Mouse (Mus musculus) right cerebral cortex, postnatal 36 days (tissue): ENCODE measurements around the gene Raf1.

Experiments
- DNase-seq, 2 experiments: peaks; one replicate each; pipeline ENCODE4 v3.0.0; 2022; ENCODE audit warnings: low spot score in 2 of 2, mixed read lengths in 1 of 2

Gene Raf1

DNA sequence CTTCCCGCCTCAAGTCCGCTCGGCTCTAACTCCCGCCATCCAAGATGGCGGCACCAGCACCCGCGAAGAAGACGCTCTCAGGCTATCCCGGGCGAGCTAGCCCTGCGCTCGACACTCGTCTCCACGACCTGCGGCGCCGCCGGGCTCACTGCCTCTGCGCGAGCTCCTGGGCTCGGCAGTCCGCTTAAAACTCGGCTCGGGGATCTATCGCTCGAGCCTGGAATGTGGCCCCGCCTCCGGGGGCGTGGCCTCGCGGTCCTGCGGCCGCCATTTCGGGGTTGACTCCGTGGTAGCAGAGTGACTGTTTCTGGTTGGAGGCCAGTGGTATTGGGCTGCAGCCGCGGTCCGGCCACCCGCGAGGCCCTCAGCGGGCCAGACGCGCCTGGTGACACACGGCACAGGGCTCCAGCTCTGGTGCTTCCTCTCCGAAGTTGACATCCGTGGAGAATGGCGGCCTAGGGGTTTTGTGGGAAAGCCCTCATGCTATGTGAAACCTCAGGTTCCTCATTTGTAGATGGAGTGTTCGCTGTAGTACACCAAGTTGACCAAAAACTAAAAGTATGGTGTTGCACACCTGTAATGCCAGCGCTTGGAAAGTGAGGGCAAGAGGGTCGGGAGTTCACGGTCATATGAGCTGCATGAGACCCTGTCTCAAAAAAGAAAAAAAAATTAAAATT lies at the start of gene Raf1:
Raf1 (minus strand) TSS at position 184 of the 677 bp plus-strand sequence.
- peak; percentile 97 to 98 for DNase-seq

DNA sequence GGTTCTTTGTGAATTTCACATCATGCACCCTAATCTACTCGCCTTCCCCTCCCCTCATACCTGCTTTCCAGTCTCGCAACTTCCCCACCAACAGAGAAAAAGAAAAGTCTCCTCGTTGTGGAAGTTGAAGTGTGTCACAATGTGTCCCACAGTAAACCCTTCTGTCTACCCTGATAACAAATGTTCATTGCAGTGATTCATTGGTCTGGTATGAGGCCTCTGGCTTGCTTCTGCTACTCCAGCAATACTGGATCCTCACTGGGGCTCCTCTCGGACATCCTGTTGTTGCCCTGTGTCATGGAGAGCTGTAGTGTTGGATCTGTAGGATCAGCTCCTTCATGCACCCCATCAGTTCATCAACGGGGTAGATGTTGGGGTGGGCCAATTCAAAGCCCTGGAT lies 45.8 kb upstream of the Raf1 start:
- no peak for DNase-seq

DNA sequence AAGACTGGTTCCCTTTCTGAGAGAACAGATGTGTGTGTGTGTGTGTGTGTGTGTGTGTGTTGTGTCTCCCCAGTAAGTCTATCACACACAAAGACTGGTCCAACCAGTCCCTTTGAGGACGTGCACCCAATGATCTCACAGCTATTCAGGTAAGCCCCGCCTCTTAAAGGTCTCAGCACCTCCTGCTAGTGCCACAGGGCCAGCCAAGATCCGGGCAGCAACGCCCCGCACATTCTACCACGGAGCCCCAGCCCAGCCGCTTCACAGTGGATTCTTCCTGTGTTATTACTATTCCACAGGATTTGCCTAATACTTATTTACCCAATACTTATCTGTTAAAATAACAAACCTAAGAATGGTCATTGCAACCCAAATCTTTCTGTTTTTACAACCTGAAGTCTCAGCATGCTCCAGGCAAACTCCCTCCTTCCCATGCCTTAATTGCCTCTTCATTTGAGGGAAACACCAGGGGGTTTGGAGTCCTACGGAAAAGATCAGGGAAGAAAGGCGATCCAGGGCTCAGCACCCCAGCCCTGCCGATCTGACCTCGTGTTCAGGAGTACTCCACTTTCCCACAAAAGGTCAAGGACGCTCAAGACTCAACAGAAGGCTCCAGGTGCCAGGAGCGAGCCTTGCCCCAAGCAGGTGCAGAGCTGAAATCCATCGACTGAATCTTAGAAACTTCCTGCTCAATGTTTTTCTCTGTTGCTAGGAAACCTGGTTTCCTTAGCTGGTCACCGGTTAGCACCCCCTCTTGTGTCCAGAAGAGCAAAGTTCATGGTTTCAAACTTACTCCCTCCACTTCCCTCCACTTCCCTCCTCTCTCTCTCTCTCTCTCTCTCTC lies 41.5 kb upstream of the Raf1 start:
- DNase-seq: no peak

DNA sequence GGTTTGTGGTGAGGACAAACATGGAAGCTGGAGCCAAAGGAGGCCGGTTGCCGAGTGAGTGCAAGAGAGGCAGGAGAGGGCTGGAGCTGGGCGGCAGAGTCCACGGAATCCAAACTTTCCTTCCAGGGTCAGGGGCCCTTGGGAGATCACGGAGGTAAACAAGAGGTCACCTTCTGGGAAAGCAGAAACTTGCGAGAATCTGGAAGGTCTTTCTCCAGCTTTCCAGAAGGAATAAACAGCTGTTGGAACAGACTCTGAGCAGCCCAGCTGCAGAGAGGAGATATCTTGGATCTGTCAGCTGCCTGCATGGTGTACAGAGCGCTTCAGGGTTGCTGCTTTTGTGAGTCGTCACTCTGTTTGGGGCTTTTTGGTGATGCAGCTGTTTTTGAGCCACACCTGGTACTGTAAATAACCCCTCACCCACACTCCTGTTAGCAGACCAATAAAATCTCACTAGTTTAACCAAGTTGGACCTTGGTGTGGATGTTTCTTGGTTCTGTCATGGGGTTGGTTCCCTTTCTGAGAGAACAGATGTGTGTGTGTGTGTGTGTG lies 40.7 kb upstream of the Raf1 start:
- DNase-seq: no peak

DNA sequence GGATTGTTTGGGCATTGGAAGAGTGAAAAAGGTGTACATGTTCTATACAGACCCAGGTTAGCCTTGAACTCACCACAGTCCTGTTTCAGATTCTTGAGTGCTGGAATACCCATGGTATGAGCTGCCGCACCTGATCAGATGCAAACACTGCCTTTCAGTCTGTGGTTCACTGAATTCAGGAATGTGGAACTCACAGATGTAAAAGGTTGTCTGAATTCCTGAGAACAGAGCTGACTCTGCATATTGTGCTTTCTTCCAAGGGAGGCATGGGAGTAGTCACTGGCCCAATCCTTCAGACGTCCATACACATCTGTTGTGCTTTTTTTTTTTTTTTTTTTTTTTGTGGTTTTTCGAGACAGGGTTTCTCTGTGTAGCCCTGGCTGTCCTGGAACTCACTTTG lies 34.8 kb upstream of the Raf1 start:
- no peak for DNase-seq

DNA sequence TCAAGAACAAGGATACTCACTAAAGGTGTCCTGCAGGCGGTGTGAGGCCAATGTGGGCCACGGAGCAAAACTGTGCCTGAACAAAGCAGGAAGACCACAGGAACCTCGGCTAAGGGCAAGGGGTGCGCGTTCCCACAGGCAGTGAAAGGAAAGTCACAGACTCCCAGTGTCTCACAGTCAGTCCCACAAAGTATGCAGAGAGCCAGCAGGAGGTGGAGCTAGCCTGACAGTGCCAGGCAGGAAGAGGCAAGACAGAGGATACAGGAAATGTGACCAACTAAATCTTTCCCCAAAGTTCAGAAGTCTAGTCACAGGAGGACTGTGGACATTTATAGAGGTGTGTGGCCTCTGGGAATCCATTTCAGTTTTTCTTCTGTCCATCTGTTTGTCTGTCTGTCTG lies 26.5 kb upstream of the Raf1 start:
- DNase-seq: no peak

DNA sequence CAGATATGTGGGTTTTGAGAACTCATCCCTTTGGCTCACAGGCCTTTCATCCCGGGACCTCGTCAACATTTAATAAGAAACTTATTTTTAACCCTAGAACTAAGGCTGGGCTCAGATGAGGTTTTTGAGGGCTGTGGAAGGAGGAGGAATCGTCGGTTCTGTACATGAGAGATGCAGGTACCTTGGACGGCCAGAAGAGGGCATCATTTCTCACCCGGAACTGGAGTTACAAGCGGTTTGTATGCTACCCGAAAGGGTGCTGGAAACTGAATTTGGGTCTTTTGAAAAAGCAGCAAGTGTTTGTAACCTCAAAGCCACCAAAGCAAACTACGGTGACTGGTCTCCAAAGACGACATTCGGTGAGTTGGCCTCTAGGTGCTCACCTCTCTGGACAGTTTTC lies 24.9 kb upstream of the Raf1 start:
- DNase-seq: no peak

DNA sequence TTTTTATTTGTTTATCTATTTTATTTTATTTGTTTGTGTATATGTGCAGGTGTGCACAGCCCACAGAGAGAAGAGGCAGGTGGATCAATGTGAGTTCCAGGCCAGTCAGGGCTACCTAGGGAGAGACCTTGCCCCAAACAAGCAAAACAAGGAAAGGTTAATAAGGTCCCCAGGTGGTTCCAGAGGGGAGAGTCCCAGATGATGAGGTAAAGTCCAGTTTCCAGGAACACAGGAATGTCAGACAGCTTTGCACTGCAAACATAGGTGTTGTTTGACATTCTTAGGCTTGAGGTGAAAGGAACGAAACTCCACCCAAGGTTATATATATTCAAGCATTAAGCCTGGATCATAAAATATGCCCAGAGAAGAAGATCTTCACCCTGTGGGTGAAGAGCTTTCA lies 24.3 kb upstream of the Raf1 start:
- DNase-seq: no peak

DNA sequence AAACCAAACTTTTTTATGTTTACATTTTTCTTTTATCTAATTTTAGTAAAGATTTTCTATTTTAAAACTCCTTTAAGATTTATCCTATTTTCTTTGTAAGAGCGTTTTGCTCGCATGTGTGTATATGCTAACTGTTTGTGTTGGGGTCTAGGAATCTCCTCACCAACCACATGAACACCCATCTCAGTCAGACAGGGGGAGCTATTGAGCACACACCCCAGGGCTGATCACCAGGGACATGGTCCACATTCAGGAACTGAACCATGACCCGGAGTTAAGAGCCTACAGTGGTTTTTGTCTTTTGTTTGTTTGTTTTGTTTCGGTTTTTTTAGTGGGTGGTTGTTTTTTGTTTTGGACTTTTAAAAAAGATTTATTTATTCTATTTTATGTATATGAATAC lies 22.3 kb upstream of the Raf1 start:
- no peak for DNase-seq

DNA sequence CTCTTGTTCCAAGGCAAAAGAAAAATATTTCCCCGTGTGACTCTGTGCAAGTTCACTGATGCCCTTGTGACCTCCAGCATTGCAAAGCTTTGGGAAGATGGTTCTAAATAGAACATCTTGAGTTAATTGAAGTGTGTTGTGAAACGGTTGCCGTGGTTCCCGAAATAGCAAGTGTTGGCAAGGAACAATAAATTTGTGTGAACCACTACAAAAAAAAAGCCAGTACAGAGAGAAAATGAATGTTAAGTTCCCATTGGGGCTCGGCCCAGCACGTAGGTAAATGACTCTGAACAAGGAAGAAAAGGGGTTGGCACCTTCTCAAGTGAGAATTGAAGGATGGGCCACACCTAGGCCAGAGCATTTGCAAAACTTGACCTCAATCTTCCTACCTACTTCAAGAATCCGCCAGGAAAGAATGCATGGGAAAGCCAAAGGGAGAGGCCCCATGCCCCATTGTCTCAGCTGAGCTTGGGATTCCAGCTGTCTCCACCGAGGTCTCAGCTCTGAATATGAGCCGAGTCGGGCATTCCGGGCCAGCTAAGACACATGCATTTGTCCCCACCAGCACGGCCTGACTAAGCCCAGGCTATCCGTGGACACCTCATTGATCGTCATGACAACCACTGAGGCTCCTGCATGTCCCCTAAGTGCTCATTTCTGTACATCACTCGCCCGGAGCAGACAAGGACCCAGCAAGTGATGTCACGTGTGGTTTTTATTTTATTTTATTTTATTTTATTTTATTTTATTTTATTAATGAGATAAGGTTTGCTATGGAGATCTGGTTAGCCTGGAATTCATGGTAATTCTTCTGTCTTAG lies 21.5 kb upstream of the Raf1 start:
- DNase-seq: no peak

DNA sequence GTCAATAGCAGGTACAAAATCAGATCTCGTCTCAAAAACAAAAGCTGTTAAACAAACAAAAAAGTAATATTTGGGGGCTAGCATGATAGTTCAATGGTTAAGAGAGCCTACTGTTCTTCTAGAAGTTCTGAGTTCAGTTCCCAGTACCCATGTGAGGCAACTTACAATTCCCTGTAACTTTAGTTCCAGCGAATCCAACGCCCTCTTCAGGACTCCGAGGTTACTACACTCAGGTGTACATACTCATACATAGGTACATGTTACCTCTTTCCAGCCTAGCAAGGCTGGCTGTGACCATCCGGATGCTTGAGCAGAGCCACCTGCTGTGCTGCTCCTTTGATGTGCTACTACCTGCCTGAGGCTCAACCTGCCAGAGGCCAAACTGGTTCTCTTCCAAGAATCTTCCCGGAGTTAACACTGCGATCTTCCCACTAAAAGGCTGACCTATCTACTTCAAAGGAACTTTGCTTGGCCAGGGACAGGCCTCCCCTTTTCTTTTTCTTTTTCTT lies 20.3 kb upstream of the Raf1 start:
- no peak for DNase-seq

DNA sequence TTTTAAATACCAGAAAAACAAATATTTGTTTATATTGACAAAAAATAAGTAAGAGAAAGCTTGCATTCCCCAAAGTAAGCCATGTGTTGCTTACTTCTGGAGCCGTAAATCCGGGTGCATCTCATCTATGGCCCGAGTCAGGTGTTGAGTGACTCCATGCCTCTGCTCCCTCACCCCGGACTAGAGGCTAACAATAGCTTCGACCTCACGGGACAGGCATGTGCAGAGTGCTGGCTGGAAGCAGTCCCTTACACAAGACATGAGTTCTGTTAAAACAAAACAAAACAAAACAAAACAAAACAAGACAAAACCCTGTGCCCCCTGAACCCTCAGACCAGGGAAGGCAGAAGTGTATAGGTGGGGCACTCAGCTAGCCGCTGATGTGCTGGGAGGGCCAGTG lies 18.7 kb upstream of the Raf1 start:
- no peak for DNase-seq

DNA sequence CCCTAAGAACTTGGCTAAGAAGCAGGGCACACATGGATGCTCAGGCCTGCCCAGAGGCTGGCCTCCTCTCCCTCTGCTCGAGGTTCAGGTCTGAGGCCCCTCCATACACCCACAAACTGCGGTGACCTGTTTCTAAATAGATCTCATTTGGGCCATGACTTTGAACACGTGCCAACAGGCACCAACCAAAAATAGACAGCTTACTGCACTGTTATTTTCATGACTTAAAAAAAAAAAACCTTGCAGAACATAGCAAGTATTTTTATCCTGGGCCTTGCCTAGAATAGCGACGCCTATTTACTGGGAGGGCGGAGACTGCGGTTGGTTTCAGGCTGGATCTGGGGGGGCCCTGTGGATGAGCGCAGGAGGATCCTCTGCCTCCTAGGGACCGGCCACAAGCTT lies 18.0 kb upstream of the Raf1 start:
- peak; percentile 20 to 54 for DNase-seq

DNA sequence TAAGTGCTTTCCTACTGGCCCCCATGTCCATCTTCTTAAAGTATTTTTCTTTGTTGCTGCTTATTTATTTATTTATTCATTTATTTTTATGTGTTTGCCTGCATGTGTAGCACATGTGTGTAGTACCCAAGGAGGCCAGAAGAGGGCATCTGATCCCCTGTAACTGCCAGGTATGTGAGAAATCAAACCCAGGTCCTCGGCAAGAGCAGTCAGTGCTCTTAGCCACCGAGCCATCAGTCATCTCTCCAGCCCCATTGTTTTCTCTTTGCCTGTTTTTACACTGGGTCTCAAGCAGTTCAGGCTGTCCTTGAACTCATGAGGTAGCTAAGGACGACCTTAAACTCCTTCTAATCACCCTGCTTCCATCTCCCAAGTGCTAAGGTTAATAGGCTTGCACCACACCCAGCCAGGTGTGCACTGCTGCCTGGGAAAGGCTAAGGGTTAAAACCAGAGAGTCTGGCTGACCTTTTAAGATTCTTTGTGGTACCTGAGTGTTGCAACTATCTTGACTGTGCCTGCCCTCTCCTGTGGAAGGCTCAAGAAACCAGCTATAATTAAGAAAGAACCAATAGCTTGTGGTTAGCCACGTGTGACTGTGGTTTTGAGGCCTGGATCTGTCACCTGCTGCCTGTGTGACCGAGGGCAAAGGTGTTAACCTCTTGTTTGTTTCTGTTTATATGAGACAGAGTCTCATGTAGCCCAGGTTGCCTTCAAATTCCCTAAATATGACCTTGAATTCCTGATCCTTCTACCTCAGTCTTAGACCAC lies 16.7 kb upstream of the Raf1 start:
- no peak for DNase-seq

DNA sequence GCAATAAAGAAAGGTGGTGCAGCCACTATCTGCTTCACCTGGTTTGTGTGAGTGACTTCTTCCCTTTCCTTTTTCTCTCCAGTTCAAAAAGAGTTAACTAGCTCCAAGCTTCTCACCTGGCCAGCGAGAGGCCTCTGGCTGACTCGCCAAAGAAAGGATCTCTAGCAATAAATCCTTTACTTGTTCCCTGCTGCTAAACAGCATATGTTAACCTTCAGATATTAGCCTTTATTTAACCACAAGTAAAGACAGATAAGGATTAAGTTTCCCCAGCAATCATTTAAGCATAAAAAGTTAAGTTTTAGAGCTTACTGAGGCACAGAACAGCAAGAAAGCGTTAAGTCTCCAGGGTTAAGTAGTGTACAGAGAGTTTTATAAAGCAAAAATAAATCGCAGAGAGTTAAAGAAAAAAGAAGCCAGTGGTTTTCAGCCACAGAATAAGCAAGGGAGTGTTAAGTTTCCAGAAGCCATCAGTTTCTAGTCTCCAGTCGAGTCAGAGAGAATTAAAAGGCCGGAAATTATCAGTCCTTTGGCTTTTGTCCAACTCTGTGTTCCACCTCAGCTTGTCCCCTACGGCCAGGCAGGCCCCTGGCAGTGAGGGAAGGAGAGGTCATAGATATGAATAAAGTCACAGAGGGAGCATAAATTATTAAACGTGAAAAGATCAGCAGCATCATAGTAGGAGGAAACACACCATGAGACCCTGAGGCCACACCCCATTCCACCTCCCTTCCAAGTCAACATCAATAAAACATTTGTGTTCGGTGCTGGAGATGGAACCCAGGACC lies 15.9 kb upstream of the Raf1 start:
- DNase-seq: no peak

DNA sequence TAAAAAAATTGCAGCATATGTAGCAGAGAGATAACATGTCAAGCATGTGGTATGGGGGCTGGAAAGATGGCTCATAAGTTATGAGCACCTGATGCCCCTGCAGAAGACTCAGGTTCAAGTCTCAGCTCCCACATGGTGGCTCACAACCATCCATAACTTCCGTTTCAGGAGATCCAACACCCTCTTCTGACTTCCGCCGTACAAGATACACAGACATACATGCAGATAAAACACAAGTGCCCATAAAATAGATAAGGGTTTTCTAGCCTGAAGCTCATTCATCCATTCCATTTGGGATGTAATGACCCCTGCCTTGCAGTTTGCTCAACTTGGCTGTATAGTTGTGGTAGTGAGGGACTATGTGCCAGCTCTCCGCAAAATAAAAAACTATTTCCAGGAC lies 13.7 kb upstream of the Raf1 start:
- no peak for DNase-seq

DNA sequence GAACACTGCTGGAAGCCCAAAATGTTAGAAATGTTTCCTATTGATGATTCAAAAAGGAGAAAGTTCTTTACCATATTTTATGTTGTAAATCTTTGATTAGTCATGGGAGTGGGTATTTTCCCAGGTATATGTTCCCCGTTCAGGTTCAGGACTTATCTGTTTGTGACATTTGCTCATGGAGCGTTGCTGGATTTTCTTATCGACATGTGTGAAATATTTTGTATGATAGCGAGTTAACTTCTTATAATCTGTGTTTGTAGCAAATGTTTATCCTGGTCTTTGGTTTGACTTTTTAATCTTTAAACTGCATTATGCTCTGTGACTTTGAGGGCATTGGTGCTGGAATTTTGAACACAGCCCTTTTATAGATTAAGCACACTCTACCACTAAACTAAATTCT lies 12.2 kb upstream of the Raf1 start:
- no peak for DNase-seq

DNA sequence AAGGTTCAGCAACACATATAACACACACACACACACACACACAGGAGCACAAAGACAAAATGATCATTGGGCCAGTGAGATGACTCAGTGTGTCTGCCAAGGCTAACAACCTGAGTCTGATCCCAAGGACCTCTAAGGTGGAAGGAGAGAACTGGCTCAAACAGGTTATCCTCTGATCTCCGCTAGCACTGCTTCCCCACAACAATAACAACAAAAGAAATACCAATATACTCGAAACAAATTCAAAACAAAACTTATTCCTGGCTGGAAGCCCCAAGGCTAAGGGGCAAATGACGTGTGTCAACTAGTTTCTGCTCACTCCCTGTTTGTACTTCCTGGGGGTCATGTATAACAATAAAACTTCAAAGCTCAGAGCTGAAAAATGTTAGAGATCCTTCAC lies 11.3 kb upstream of the Raf1 start:
- no peak for DNase-seq

DNA sequence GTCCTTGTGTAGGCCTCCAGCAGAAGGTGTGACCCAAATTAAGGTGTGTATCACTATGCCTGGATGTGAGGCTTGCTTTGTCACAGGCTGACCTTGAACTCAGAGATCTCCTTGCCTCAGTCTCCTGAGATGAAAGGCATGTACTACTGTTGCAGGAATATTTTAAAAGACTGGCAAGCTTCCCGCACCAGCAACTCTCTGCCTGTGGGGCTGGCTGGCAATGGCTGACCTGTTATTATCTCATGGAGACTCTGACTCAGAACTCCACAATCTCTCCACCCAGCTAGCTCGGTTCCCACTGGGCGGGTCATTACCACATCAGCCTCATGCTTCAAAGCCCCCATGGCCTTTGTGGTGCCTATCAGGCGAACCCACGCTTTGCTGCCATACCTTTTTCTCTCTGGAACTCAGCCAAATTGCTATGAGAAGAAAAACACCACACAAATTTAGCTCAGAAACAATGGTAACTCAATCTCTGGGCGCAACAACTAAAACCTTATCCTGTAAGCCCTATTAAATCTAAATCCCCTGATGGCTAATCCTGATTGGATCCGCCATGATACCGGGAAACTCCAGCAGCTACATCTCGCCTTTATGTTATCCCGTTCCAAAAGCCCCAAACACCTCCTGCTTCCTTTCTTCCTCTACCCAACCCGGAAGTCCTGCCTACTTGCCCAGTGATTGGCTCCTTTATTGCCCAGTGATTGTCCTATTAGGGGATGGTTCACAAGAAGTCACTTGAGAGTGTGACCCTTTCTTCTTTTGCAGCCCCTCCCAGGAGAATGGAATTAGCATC lies 8.6 kb upstream of the Raf1 start:
- no peak for DNase-seq

DNA sequence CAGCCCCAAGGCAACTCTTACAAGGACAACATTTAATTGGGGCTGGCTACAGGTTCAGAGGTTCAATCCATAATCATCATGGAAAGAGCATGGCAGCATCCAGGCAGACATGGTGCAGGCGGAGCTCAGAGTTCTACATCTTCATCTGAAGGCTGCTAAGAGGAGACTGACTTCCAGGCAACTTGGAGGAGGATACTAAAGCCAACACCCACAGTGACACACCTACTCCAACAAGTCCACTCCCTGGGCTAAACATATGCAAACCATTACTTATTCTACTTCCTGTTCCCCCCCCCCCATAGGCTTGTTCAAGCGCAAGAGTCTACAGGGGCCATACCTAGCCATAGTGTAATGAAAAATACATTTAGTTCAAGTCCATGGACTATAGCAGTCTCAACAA lies 7.8 kb upstream of the Raf1 start:
- no peak for DNase-seq
